In the genomic region with DNA sequence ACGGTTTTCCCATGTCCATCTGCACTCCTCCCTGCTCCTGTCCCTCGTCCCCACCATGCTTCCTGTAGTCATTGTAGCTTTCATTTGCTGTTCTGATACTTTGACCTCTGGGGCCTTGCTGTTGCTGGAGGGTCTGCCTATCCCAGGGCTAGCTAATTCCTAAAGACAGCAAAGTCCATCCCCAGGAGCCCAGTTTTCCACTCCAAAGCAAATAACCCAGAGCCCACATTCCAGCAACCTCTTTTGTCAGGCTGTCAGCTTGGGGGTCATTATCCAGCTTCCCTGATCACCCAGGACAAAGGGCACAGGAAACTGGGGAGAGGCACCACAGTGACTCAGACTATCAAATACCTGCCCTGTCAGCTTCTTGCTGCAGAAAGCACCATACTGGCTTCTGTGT, we compare ENCODE assay signal across 12 mouse cellular contexts.
DNase-seq lines count a peak whose midpoint lies in the region; ATAC-seq lines count a peak whose summit lies in the region.
"Had no signal": no experiment of that assay in that cellular context is flagged by ENCODE, and none has a peak within 500 bp of the region (broad histone marks: within the 10 kb centered on the region; RNA-seq: fewer than 3 reads in every experiment).

No protein-coding gene starts in this region.

- H3K9ac ChIP-seq in forebrain, embryonic 14.5 days (ENCODE audit: low read length), result no peak overlapping the region
- H3K9ac ChIP-seq in liver, embryonic 13.5 days, result no peak overlapping the region
- H3K9ac ChIP-seq: lung, embryonic 14.5 days had no signal

- ATAC-seq in forebrain, embryonic 14.5 days, result no peak
- peak; percentile 81 for ATAC-seq in liver, embryonic 13.5 days (ENCODE audit: low read depth)
- ATAC-seq: midbrain, embryonic 16.5 days had no signal

- DNase-seq in forebrain, embryonic 10.5 days (ENCODE audit: extremely low spot score, low spot score), result no peak
- no peak for DNase-seq in forebrain, embryonic 14.5 days (ENCODE audit: low spot score)
- DNase-seq in retina, embryonic 14.5 days (ENCODE audit: low spot score), result peak; percentile 34
- DNase-seq in retina, postnatal 1 day, result no peak
- DNase-seq in liver, embryonic 13.5 days, result peak; percentile 3
- no peak for DNase-seq in layer of hippocampus, postnatal 25 days (ENCODE audit: extremely low spot score in 1 of 2, low spot score in 1 of 2)
- no peak for DNase-seq in lung, postnatal 25 days (ENCODE audit: low spot score)
- DNase-seq in cerebellum, adult 11-12 months, result no peak
- DNase-seq: cerebellum, adult 9-11 months; lung, embryonic 14.5 days had no signal

- no peak overlapping the region for H3K4me3 ChIP-seq in forebrain, embryonic 10.5 days
- no peak overlapping the region for H3K4me3 ChIP-seq in forebrain, embryonic 14.5 days (ENCODE audit: low read depth, low read length)
- no peak overlapping the region for H3K4me3 ChIP-seq in liver, embryonic 13.5 days (replicated peaks)

- H3K4me2 ChIP-seq in forebrain, embryonic 14.5 days (ENCODE audit: low read length), result no peak overlapping the region
- no peak overlapping the region for H3K4me2 ChIP-seq in liver, embryonic 13.5 days
- H3K4me2 ChIP-seq: lung, embryonic 14.5 days had no signal

- H3K27ac ChIP-seq in forebrain, embryonic 10.5 days, result 0 out of 2 replicates have a peak overlapping the region, but pooled peaks have one; percentile 62
- H3K27ac ChIP-seq in forebrain, embryonic 14.5 days (ENCODE audit: low read depth, low read length), result no peak overlapping the region
- peak overlapping the region; percentile 58 for H3K27ac ChIP-seq in liver, embryonic 13.5 days
- H3K27ac ChIP-seq: kidney, postnatal 0 days had no signal

- 0% methylated on average over 2 of the region's 2 CpGs for WGBS in forebrain, embryonic 10.5 days
- 14% methylated on average over 2 of the region's 2 CpGs for WGBS in forebrain, embryonic 14.5 days
- WGBS in liver, embryonic 13.5 days (ENCODE audit: insufficient replicate concordance), result 35% methylated on average over 2 of the region's 2 CpGs

- peaks cover 7% of the 10 kb centered on the region for H3K9me3 ChIP-seq in forebrain, embryonic 10.5 days
- H3K9me3 ChIP-seq in forebrain, embryonic 14.5 days (replicated peaks; ENCODE audit: control insufficient read depth, low read length), result no peaks in the 10 kb centered on the region
- no peaks in the 10 kb centered on the region for H3K9me3 ChIP-seq in liver, embryonic 13.5 days (replicated peaks)

- H3K4me1 ChIP-seq in forebrain, embryonic 10.5 days, result peaks cover 15% of the 10 kb centered on the region
- no peaks in the 10 kb centered on the region for H3K4me1 ChIP-seq in forebrain, embryonic 14.5 days (ENCODE audit: control insufficient read depth, insufficient read depth, low read length)
- peaks cover 10% of the 10 kb centered on the region for H3K4me1 ChIP-seq in liver, embryonic 13.5 days (replicated peaks)

- H3K36me3 ChIP-seq in forebrain, embryonic 10.5 days (replicated peaks), result no peaks in the 10 kb centered on the region
- no peaks in the 10 kb centered on the region for H3K36me3 ChIP-seq in forebrain, embryonic 14.5 days (ENCODE audit: control insufficient read depth, insufficient read depth, low read length)
- H3K36me3 ChIP-seq in liver, embryonic 13.5 days, result no peaks in the 10 kb centered on the region

- no peaks in the 10 kb centered on the region for H3K27me3 ChIP-seq in forebrain, embryonic 10.5 days (ENCODE audit: poor library complexity, severe bottlenecking)
- no peaks in the 10 kb centered on the region for H3K27me3 ChIP-seq in forebrain, embryonic 14.5 days (replicated peaks; ENCODE audit: control insufficient read depth, insufficient read depth, low read length)
- no peaks in the 10 kb centered on the region for H3K27me3 ChIP-seq in liver, embryonic 13.5 days

Comparison
In these comparisons a context has a peak if more than half of its experiments do, and no peak if none do; other contexts are left out.
1. DNase-seq: peak in retina, embryonic 14.5 days (single experiment) and liver, embryonic 13.5 days (single experiment); none in forebrain, embryonic 10.5 days (single experiment), forebrain, embryonic 14.5 days (single experiment), retina, postnatal 1 day (single experiment), layer of hippocampus, postnatal 25 days (0 of 2), lung, postnatal 25 days (single experiment) and cerebellum, adult 11-12 months (single experiment).